Mouse (Mus musculus) embryonic facial prominence, embryonic 10.5 days (tissue): Measurements from ENCODE around the gene Kat7. TPM values are rescaled to one million over a fixed set of nuclear protein-coding genes. Genes with fewer than 3 reads are reported as not detected.

Experiments
- DNase-seq: peaks from one replicate; pipeline ENCODE4 v3.0.0-alpha.2; 2017; ENCODE audit warnings: low spot score
- H3K27ac ChIP-seq: fragments of 300-500 bp; sonication (generic); replicated peaks from 2 replicates; pipeline ENCODE4 v1.5.1; 2016; ENCODE audit warnings: mild to moderate bottlenecking
- H3K27me3 ChIP-seq: fragments of 300-500 bp; sonication (generic); replicated peaks from 2 replicates; pipeline ENCODE4 v1.6.1; 2016; ENCODE audit warnings: low read depth, mild to moderate bottlenecking; ENCODE audit not compliant: poor library complexity, severe bottlenecking
- H3K36me3 ChIP-seq: fragments of 300-500 bp; sonication (generic); replicated peaks from 2 replicates; pipeline ENCODE4 v1.6.1; 2016; ENCODE audit warnings: mild to moderate bottlenecking, moderate library complexity
- H3K4me1 ChIP-seq: fragments of 300-500 bp; sonication (generic); 2 replicates; pipeline ENCODE4 v1.6.1; 2016
- H3K4me3 ChIP-seq: fragments of 300-500 bp; sonication (generic); 2 replicates; pipeline ENCODE4 v1.5.1; 2016; ENCODE audit warnings: mild to moderate bottlenecking, moderate library complexity
- H3K9me3 ChIP-seq: fragments of 300-500 bp; sonication (generic); 2 replicates; pipeline ENCODE4 v1.6.1; 2016; ENCODE audit warnings: mild to moderate bottlenecking
- WGBS: fragments of 180-500 bp; shearing (Covaris S2); methylation state at CpG from one replicate; pipeline ENCODE4 v1.1.7; 2016; 5-methylcytosine and 5-hydroxymethylcytosine counted together
- polyA plus RNA-seq: library from polyadenylated mRNA; unstranded; fragments of >200 nt; fragmentation: Nextera tagmentation; extraction: Ambion mirVana; gene quantifications from 2 replicates; pipeline ENCODE4 v1.2.1, GENCODE M21; 2016

Gene Kat7
- polyA plus RNA-seq, 1 experiment from 2014 or later, result 84.2 TPM

- Histone ChIP-seq H3K4me1 (peaks cover 53% of the 10 kb centered on the region), H3K4me3 (no peak overlapping the region), H3K27me3 (peaks cover 14% of the 10 kb centered on the region; the same call in 1 of the 2 replicates), H3K36me3 (no peaks in the 10 kb centered on the region), H3K27ac (no peak overlapping the region; the same call in 1 of the 2 replicates), H3K9me3 (no peaks in the 10 kb centered on the region)
- WGBS, result 71% methylated on average over 6 of the region's 6 CpGs
- no peak for DNase-seq
These were observed 67.4 kb downstream of the Kat7 start for GRCm38 (mm10) chr11:95242653-95243052.

- Histone ChIP-seq H3K36me3 (no peaks in the 10 kb centered on the region), H3K27me3 (peaks cover 6% of the 10 kb centered on the region; the same call in 1 of the 2 replicates), H3K27ac (peak overlapping the region; percentile 69), H3K4me1 (peaks cover 75% of the 10 kb centered on the region), H3K9me3 (no peaks in the 10 kb centered on the region), H3K4me3 (no peak overlapping the region)
- peak; percentile 58 for DNase-seq
- WGBS, result 50% methylated on average over 6 of the region's 6 CpGs
These were observed 71.6 kb downstream of the Kat7 start for GRCm38 (mm10) chr11:95238477-95238876.

GRCm38 (mm10) chr11:95232329-95232696, 77.7 kb downstream of the Kat7 start:
- peaks cover 24% of the 10 kb centered on the region for H3K27me3 ChIP-seq
- 34% methylated on average over 6 of the region's 6 CpGs for WGBS

GRCm38 (mm10) chr11:95231688-95232328, 78.2 kb downstream of the Kat7 start:
- 9% methylated on average over 24 of the region's 24 CpGs for WGBS
- Histone ChIP-seq H3K27ac (peak overlapping the region; percentile 72; the same call in 1 of the 2 replicates), H3K36me3 (no peaks in the 10 kb centered on the region), H3K9me3 (no peaks in the 10 kb centered on the region), H3K4me3 (peak overlapping the region; percentile 33), H3K4me1 (peaks cover 62% of the 10 kb centered on the region), H3K27me3 (peaks cover 24% of the 10 kb centered on the region)
- DNase-seq, result peak; percentile 92

More at GRCm38 (mm10) chr11:95232329-95232696, 77.7 kb downstream of the Kat7 start:
- H3K4me3 ChIP-seq, result no peak overlapping the region
- no peaks in the 10 kb centered on the region for H3K9me3 ChIP-seq
- peaks cover 61% of the 10 kb centered on the region for H3K4me1 ChIP-seq
- H3K36me3 ChIP-seq, result no peaks in the 10 kb centered on the region
- H3K27ac ChIP-seq, result no peak overlapping the region
- DNase-seq, result no peak

GRCm38 (mm10) chr11:95227467-95227866, 82.6 kb downstream of the Kat7 start:
- H3K27ac ChIP-seq, result no peak overlapping the region
- H3K4me3 ChIP-seq, result no peak overlapping the region
- peaks cover 72% of the 10 kb centered on the region for H3K4me1 ChIP-seq
- no peaks in the 10 kb centered on the region for H3K36me3 ChIP-seq
- H3K27me3 ChIP-seq, result peaks cover 57% of the 10 kb centered on the region
- H3K9me3 ChIP-seq, result no peaks in the 10 kb centered on the region
- WGBS, result 45% methylated on average over 5 of the region's 5 CpGs
- no peak for DNase-seq

GRCm38 (mm10) chr11:95225448-95225847, 84.6 kb downstream of the Kat7 start:
- Histone ChIP-seq H3K4me1 (peaks cover 59% of the 10 kb centered on the region), H3K4me3 (peak overlapping the region; percentile 50), H3K9me3 (no peaks in the 10 kb centered on the region), H3K27ac (peak overlapping the region; percentile 73), H3K27me3 (peaks cover 60% of the 10 kb centered on the region), H3K36me3 (no peaks in the 10 kb centered on the region)
- 15% methylated on average over 7 of the region's 7 CpGs for WGBS
- DNase-seq, result peak; percentile 75

Other genes with a start within 250 kb of the Kat7 start
- gene Itga3, start 233.4 kb downstream of the Kat7 start, polyA plus RNA-seq, result 11.5 and 12.2 TPM in 2 replicates
- 29.8 and 31.3 TPM in 2 replicates for gene Dlx3, start 190.1 kb downstream of the Kat7 start, polyA plus RNA-seq
- gene Dlx4, start 164.0 kb downstream of the Kat7 start, polyA plus RNA-seq, result 3.6 and 4.3 TPM in 2 replicates
- gene Tac4, start 48.7 kb downstream of the Kat7 start, polyA plus RNA-seq, result 0.16 TPM in 1 of 2 replicates, not detected in the other
- gene Fam117a, start 26.8 kb upstream of the Kat7 start, polyA plus RNA-seq, result 10.9 and 11.9 TPM in 2 replicates
- gene Slc35b1, start 74.4 kb upstream of the Kat7 start, polyA plus RNA-seq, result 116 and 122 TPM in 2 replicates
- gene Spop, start 103.8 kb upstream of the Kat7 start, polyA plus RNA-seq, result 135 TPM in 2 replicates
- 0.50 and 0.54 TPM in 2 replicates for gene Nxph3, start 204.3 kb upstream of the Kat7 start, polyA plus RNA-seq